Mouse (Mus musculus): ENCODE results near the gene Rgs10.

GRCm38 (mm10) chr7:128368828-128369227, 49.7 kb downstream of the Rgs10 start:
- no peak for TF ChIP-seq CTCF (IDR thresholded peaks at IDR 0.05; ENCODE audit: insufficient read depth, low read length)
- no peak for TF ChIP-seq POLR2A (IDR thresholded peaks at IDR 0.05; ENCODE audit: borderline replicate concordance, extremely low read depth, low read depth, low read length)
